Mouse (Mus musculus) hindbrain, embryonic 15.5 days (tissue): Measurements from ENCODE around the gene Taz. TPM values are rescaled to one million over a fixed set of nuclear protein-coding genes. Genes with fewer than 3 reads are reported as not detected.

Experiments
- microRNA-seq: library from miRNA; unstranded; fragments of <30 nt; microRNA quantifications from one replicate; pipeline ENCODE4, GENCODE M21; 2016
- polyA plus RNA-seq: library from polyadenylated mRNA; unstranded; fragments of >200 nt; fragmentation: Nextera tagmentation; extraction: Ambion mirVana; gene quantifications from 2 replicates; pipeline ENCODE4 v1.2.1, GENCODE M21; 2015

The Taz gene
- polyA plus RNA-seq, 1 experiment from 2014 or later = 80.1 TPM

Small RNA genes lying within 50 kb of the gene (microRNA-seq; reads per million reads assigned to microRNA genes)
- not detected for gene Mir7091
- gene Mir7092 = 0.65 reads per million

Other genes starting within 250 kb of the Taz start
- not detected in 2 replicates for gene Opn1mw, start 154.4 kb upstream of the Taz start, polyA plus RNA-seq
- 12.8 and 13.6 TPM in 2 replicates for gene Mecp2, start 146.5 kb upstream of the Taz start, polyA plus RNA-seq
- gene Tex28, start 114.1 kb upstream of the Taz start, polyA plus RNA-seq = not detected in 2 replicates
- gene Tktl1, start 104.7 kb upstream of the Taz start, polyA plus RNA-seq = 0.05 and 0.07 TPM in 2 replicates
- gene Flna, start 32.1 kb upstream of the Taz start, polyA plus RNA-seq = 87.8 and 92.0 TPM in 2 replicates
- 14.5 and 16.7 TPM in 2 replicates for gene Emd, start 27.2 kb upstream of the Taz start, polyA plus RNA-seq
- gene Rpl10, start 11.1 kb upstream of the Taz start, polyA plus RNA-seq = 396 and 404 TPM in 2 replicates
- 4.4 and 4.7 TPM in 2 replicates for gene Dnase1l1, start 425 bp downstream of the Taz start, polyA plus RNA-seq
- gene Atp6ap1, start 15.2 kb downstream of the Taz start, polyA plus RNA-seq = 284 and 300 TPM in 2 replicates
- gene Gdi1, start 23.1 kb downstream of the Taz start, polyA plus RNA-seq = 868 and 983 TPM in 2 replicates
- gene Fam50a, start 31.1 kb downstream of the Taz start, polyA plus RNA-seq = 57.7 and 61.0 TPM in 2 replicates
- 53.6 and 55.5 TPM in 2 replicates for gene Plxna3, start 47.2 kb downstream of the Taz start, polyA plus RNA-seq
- gene Lage3, start 71.7 kb downstream of the Taz start, polyA plus RNA-seq = 73.4 and 75.9 TPM in 2 replicates
- gene Ubl4a, start 91.3 kb downstream of the Taz start, polyA plus RNA-seq = 67.7 and 71.0 TPM in 2 replicates
- gene Slc10a3, start 91.4 kb downstream of the Taz start, polyA plus RNA-seq = 7.7 and 8.4 TPM in 2 replicates
- 34.2 and 37.5 TPM in 2 replicates for gene Fam3a, start 111.4 kb downstream of the Taz start, polyA plus RNA-seq
- gene Ikbkg, start 111.4 kb downstream of the Taz start, polyA plus RNA-seq = 15.7 and 16.7 TPM in 2 replicates
- gene G6pdx, start 147.3 kb downstream of the Taz start, polyA plus RNA-seq = 46.3 and 53.2 TPM in 2 replicates
- not detected in 2 replicates for gene Gm6880, start 199.5 kb downstream of the Taz start, polyA plus RNA-seq